Mouse (Mus musculus) hindbrain, embryonic 16.5 days (tissue): Measurements from ENCODE around the gene Traf4. TPM values are rescaled to one million over a fixed set of nuclear protein-coding genes. Genes with fewer than 3 reads are reported as not detected.
"Not testable (repeated sequence)": the region's sequence is repeated elsewhere in the genome, so short reads cannot be mapped to it uniquely, and the experiment has no call there.

Source experiments
- ATAC-seq: fragments of 200-750 bp; cut with Nextera tagmentation; 2 replicates; pipeline ENCODE4 v1.8.0; 2017; ENCODE audit warnings: moderate TSS enrichment, moderate library complexity
- H3K27ac ChIP-seq: fragments of 300-500 bp; sonication (generic); 2 replicates; pipeline ENCODE4 v1.5.1; 2014; ENCODE audit warnings: low read depth, mild to moderate bottlenecking, control low read depth, low read length, moderate library complexity
- H3K27me3 ChIP-seq: fragments of 300-500 bp; sonication (generic); replicated peaks from 2 replicates; pipeline ENCODE4 v1.6.1; 2014; ENCODE audit warnings: low read length; ENCODE audit not compliant: control insufficient read depth, insufficient read depth
- H3K36me3 ChIP-seq: fragments of 300-500 bp; sonication (generic); 2 replicates; pipeline ENCODE4 v1.6.1; 2014; ENCODE audit warnings: mild to moderate bottlenecking, low read length, moderate library complexity, mixed read lengths; ENCODE audit not compliant: control insufficient read depth, insufficient read depth
- H3K4me1 ChIP-seq: fragments of 300-500 bp; sonication (generic); 2 replicates; pipeline ENCODE4 v1.6.1; 2014; ENCODE audit warnings: low read depth, low read length; ENCODE audit not compliant: control insufficient read depth, insufficient read depth
- H3K4me2 ChIP-seq: fragments of 300-500 bp; sonication (generic); 2 replicates; pipeline ENCODE4 v1.6.1; 2014; ENCODE audit warnings: mild to moderate bottlenecking, low read length, control low read depth, moderate library complexity
- H3K4me3 ChIP-seq: fragments of 300-500 bp; sonication (generic); 2 replicates; pipeline ENCODE4 v1.5.1; 2014; ENCODE audit warnings: mild to moderate bottlenecking, low read length, control low read depth, moderate library complexity
- H3K9ac ChIP-seq: fragments of 300-500 bp; sonication (generic); 2 replicates; pipeline ENCODE4 v1.6.1; 2014; ENCODE audit warnings: low read depth, mild to moderate bottlenecking, control low read depth, low read length, moderate library complexity
- H3K9me3 ChIP-seq: fragments of 300-500 bp; sonication (generic); 2 replicates; pipeline ENCODE4 v1.6.1; 2014; ENCODE audit warnings: mild to moderate bottlenecking, low read length, moderate library complexity; ENCODE audit not compliant: control insufficient read depth
- WGBS: fragments of 180-500 bp; shearing (Covaris S2); extraction: QIAGEN DNeasy Blood & Tissue Kit; methylation state at CpG from one replicate; pipeline ENCODE4 v1.1.7; 2014; 5-methylcytosine and 5-hydroxymethylcytosine counted together
- polyA plus RNA-seq: library from polyadenylated mRNA; unstranded; fragments of >200 nt; fragmentation: Nextera tagmentation; extraction: Ambion mirVana; gene quantifications from 2 replicates; pipeline ENCODE4 v1.2.1, GENCODE M21; 2015

The Traf4 gene
- polyA plus RNA-seq, 1 experiment from 2014 or later: 80.1 TPM

GRCm38 (mm10) chr11:78202372-78202771, 37.0 kb upstream of the Traf4 start:
- Histone ChIP-seq H3K9me3 (no peaks in the 10 kb centered on the region), H3K27me3 (no peaks in the 10 kb centered on the region), H3K4me2 (no peak overlapping the region), H3K9ac (no peak overlapping the region), H3K36me3 (peaks cover 9% of the 10 kb centered on the region), H3K4me1 (no peaks in the 10 kb centered on the region), H3K27ac (no peak overlapping the region), H3K4me3 (no peak overlapping the region)
- ATAC-seq: no peak
- WGBS: 92% methylated on average over 3 of the region's 3 CpGs

GRCm38 (mm10) chr11:78195101-78195863, 29.9 kb upstream of the Traf4 start:
- Histone ChIP-seq H3K4me1 (peaks cover 4% of the 10 kb centered on the region), H3K9me3 (no peaks in the 10 kb centered on the region), H3K4me2 (peak overlapping the region; percentile 58), H3K4me3 (peak overlapping the region; percentile 38), H3K36me3 (peaks cover 9% of the 10 kb centered on the region; the same call in 1 of the 2 replicates), H3K9ac (peak overlapping the region; percentile 50; the same call in 1 of the 2 replicates), H3K27ac (no peak overlapping the region), H3K27me3 (no peaks in the 10 kb centered on the region)
- ATAC-seq: no peak
- WGBS: 59% methylated on average over 23 of the region's 23 CpGs

DNA sequence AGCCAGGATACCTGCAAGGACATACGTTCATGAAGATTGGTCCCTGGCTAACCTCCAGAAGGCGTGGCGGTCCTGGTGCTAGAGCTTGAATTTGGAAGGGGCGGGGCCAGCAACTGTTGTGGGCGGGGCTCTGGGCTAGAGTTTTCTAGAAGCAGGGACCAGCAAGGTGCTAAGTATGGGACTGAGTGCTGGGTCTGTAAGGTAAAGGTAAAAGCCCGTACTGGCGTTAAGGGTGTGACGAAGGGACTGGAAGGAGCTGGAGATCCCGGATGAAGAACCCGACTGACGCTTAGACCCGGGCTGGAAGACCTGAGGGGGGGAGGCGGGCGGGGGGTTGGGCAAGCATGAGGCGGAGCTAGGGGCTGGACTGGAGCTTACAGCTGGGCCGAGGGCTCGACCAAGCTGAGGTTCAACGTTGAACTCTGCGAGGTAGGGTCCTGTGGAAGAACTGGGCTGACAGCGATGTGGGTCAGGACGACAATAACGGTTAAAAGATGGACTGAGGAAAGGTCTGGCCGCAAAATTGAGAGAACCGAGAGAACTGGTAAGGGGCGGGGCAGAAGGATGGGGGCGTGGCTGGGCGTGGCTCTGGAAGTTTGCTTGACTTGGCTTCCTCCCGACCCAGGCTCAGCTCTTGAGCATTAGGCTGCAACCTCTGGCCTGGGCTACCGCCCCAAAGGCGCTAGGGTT, 29.2 kb upstream of the Traf4 start:
- Histone ChIP-seq H3K4me2 (peak overlapping the region; percentile 58), H3K4me1 (peaks cover 11% of the 10 kb centered on the region), H3K4me3 (peak overlapping the region; percentile 38), H3K9ac (peak overlapping the region; percentile 50), H3K9me3 (no peaks in the 10 kb centered on the region), H3K27me3 (no peaks in the 10 kb centered on the region), H3K36me3 (peaks cover 9% of the 10 kb centered on the region; the same call in 1 of the 2 replicates), H3K27ac (no peak overlapping the region)
- ATAC-seq: peak; percentile 68
- WGBS: 3% methylated on average over 27 of the region's 30 CpGs

DNA sequence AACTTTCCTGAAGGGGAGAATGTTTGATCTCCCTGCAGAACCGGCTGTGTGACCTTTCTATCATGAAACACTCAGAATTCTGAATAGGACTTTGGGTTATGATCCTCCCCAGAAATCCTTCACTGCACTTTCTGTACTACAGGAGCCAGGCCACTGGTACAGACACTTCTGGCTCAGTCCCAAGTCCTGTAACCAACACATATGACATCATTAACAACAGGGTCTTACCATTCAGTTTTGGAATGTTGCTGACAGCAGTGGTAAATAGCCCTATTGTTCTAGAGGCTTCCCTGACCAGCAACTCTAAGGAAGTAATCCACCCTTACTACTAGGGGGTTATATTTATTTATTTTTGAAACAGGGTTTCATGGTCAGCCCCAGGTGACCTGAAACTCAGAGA, 27.7 kb upstream of the Traf4 start, which contains the start of gene Proca1:
Gene Proca1 (plus strand): TSS at position 280 of the 400 bp plus-strand sequence.
- H3K27ac ChIP-seq: no peak within 1 kb of the TSS
- peaks cover 12% of the 10 kb centered on the region for H3K4me1 ChIP-seq
- no peak within 1 kb of the TSS for H3K4me3 ChIP-seq
- no peak within 1 kb of the TSS for H3K9ac ChIP-seq
- 85% methylated on average over 1 of the region's 1 CpGs for WGBS
- peak within 1 kb of the TSS; percentile 58; the same call in 1 of the 2 replicates for H3K4me2 ChIP-seq
- no peak for ATAC-seq
- H3K36me3 ChIP-seq: peaks cover 9% of the 10 kb centered on the region; the same call in 1 of the 2 replicates
- H3K27me3 ChIP-seq: no peaks in the 10 kb centered on the region
- H3K9me3 ChIP-seq: no peaks in the 10 kb centered on the region

DNA sequence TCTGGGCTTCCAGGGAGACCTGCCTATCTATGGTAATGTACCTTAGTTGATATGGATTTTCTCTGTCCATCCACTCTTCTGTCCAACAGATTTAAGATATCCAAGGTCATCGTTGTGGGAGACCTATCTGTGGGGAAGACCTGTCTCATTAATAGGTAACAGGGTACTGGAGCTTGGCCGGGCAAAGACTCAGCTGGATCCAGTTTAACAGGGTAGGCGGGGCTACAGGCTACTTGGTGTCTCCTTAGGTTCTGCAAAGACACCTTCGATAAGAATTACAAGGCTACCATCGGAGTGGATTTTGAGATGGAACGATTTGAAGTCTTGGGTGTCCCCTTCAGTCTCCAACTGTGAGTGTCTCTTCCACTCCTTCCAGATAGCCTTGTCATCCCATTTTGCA, 24.7 kb upstream of the Traf4 start:
- H3K27me3 ChIP-seq: no peaks in the 10 kb centered on the region
- peaks cover 9% of the 10 kb centered on the region; the same call in 1 of the 2 replicates for H3K36me3 ChIP-seq
- H3K9me3 ChIP-seq: no peaks in the 10 kb centered on the region
- H3K4me3 ChIP-seq: peak overlapping the region; percentile 78; the same call in 1 of the 2 replicates
- 67% methylated on average over 6 of the region's 6 CpGs for WGBS
- peak overlapping the region; percentile 70 for H3K4me2 ChIP-seq
- H3K4me1 ChIP-seq: peaks cover 12% of the 10 kb centered on the region
- ATAC-seq: no peak
- H3K9ac ChIP-seq: no peak overlapping the region; the same call in 1 of the 2 replicates
- peak overlapping the region; percentile 89 for H3K27ac ChIP-seq

DNA sequence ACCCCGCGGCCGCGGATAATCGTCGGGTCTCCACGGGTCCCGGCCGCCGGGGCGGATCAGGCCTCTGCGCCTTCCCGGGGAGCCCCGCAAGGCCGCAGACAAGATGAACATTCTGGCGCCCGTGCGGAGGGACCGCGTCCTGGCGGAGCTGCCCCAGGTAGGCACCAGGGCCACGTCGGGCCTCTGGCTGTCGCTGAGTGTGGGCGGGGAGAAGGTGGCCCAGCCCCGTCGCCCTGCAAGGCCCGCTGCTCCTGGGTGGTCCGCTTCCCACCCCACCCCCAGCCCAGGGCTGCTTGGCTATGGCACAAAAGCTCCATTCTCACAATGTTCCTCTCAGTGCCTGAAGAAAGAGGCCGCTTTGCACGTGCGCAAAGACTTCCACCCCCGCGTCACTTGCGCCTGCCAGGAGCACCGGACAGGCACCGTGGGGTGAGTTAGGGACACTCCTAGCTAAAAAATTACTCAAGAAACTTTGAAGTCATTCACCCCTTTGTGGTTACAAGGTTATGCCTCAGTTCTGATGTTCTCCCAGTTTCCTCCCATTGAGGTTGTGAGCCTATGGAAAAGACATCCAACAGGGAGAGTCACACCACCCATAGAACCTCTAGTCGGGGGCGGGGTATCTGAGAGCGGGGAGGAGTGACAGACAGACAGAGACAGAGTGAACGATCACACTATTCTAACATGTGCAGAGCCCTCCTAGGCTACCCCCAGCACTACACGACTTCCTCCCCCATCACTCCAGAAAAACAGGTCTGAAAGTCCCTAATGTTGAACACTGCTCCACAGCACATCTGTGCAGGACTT, 24.0 kb upstream of the Traf4 start:
- peak; percentile 82 for ATAC-seq
- H3K27me3 ChIP-seq: no peaks in the 10 kb centered on the region
- H3K4me2 ChIP-seq: peak overlapping the region; percentile 70
- peak overlapping the region; percentile 89 for H3K27ac ChIP-seq
- peak overlapping the region; percentile 93 for H3K9ac ChIP-seq
- H3K4me3 ChIP-seq: peak overlapping the region; percentile 78
- H3K4me1 ChIP-seq: peaks cover 9% of the 10 kb centered on the region
- no peaks in the 10 kb centered on the region for H3K9me3 ChIP-seq
- peaks cover 9% of the 10 kb centered on the region; the same call in 1 of the 2 replicates for H3K36me3 ChIP-seq
- WGBS: under 1% methylated on average over 37 of the region's 42 CpGs

GRCm38 (mm10) chr11:78188331-78189233, 23.2 kb upstream of the Traf4 start, which contains the start of gene Rab34:
Gene Rab34 (plus strand): TSS chr11:78188430.
- WGBS: under 1% methylated on average over 74 of the region's 80 CpGs
- Histone ChIP-seq H3K9ac (peak within 1 kb of the TSS; percentile 93), H3K4me1 (peaks cover 13% of the 10 kb centered on the region), H3K9me3 (no peaks in the 10 kb centered on the region), H3K36me3 (peaks cover 9% of the 10 kb centered on the region; the same call in 1 of the 2 replicates), H3K4me2 (peak within 1 kb of the TSS; percentile 70), H3K27ac (peak within 1 kb of the TSS; percentile 89), H3K27me3 (no peaks in the 10 kb centered on the region), H3K4me3 (peak within 1 kb of the TSS; percentile 78)
- peak; percentile 80 for ATAC-seq

DNA sequence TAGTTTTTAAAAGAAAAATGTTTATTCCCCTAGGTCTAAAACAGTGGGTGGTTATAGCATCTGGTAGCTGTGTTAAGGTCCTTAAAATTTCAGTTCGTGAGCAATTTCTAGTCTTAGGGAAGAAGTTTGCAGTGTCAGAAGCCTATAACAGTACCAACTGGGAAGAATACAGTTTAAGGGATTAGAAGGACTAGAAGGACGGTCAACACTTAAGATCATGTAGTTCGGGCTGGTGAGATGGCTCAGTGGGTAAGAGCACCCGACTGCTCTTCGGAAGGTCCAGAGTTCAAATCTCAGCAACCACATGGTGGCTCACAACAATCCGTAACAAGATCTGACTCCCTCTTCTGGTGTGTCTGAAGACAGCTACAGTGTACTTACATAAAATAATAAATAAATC, 19.3 kb upstream of the Traf4 start:
- not testable (repeated sequence) for H3K9me3 ChIP-seq, H3K4me3 ChIP-seq, H3K4me2 ChIP-seq, H3K27me3 ChIP-seq, H3K27ac ChIP-seq, H3K9ac ChIP-seq, ATAC-seq
- peaks cover 24% of the 10 kb centered on the region for H3K4me1 ChIP-seq
- peaks cover 12% of the 10 kb centered on the region for H3K36me3 ChIP-seq
- WGBS: 94% methylated on average over 6 of the region's 6 CpGs
